Mouse (Mus musculus) liver, adult 2 months (tissue): ENCODE results near the gene Oxtr. TPM values are rescaled to one million over a fixed set of nuclear protein-coding genes. Genes with fewer than 3 reads are reported as not detected.

Source experiments
- DNase-seq: peaks from one replicate; pipeline ENCODE4 v3.0.0-alpha.2; 2011; ENCODE audit warnings: low read depth, low spot score; ENCODE audit errors: extremely low read depth
- H3K27ac ChIP-seq: fragments of 200-500 bp; replicated peaks from 2 replicates; pipeline ENCODE4 v1.5.1; 2012; ENCODE audit warnings: low read depth, mild to moderate bottlenecking, control low read depth, inconsistent platforms, low read length; ENCODE audit not compliant: insufficient read depth
- H3K27me3 ChIP-seq: fragments of 200-500 bp; 2 replicates; pipeline ENCODE4 v1.6.1; 2012; ENCODE audit warnings: mild to moderate bottlenecking, moderate library complexity, low read length, inconsistent platforms; ENCODE audit not compliant: control insufficient read depth, insufficient read depth
- H3K36me3 ChIP-seq: fragments of 200-500 bp; 2 replicates; pipeline ENCODE4 v1.6.1; 2012; ENCODE audit warnings: low read length, inconsistent platforms; ENCODE audit not compliant: control insufficient read depth, insufficient read depth
- H3K4me1 ChIP-seq: fragments of 200-500 bp; 2 replicates; pipeline ENCODE4 v1.6.1; 2011; ENCODE audit warnings: low read length; ENCODE audit not compliant: control insufficient read depth, insufficient read depth
- H3K4me3 ChIP-seq: fragments of 200-500 bp; 2 replicates; pipeline ENCODE4 v1.5.1; 2011; ENCODE audit warnings: low read depth, mild to moderate bottlenecking, control low read depth, low read length, moderate library complexity; ENCODE audit not compliant: insufficient read depth
- H3K79me2 ChIP-seq: fragments of 200-500 bp; 2 replicates; pipeline ENCODE4 v1.6.1; 2012; ENCODE audit warnings: inconsistent platforms, mild to moderate bottlenecking, low read length, moderate library complexity; ENCODE audit not compliant: control insufficient read depth, insufficient read depth
- H3K9ac ChIP-seq: fragments of 200-500 bp; 2 replicates; pipeline ENCODE4 v1.6.1; 2012; ENCODE audit warnings: low read depth, mild to moderate bottlenecking, control low read depth, inconsistent platforms, low read length
- CTCF ChIP-seq: fragments of 200-500 bp; IDR thresholded peaks from 2 replicates; pipeline ENCODE4 v1.5.1; 2011; ENCODE audit warnings: low read depth, low read length, control low read depth
- POLR2A ChIP-seq: fragments of 200-500 bp; IDR thresholded peaks from 2 replicates; pipeline ENCODE4 v1.6.1; 2011; ENCODE audit warnings: low read length, control low read depth; ENCODE audit not compliant: insufficient read depth; ENCODE audit errors: extremely low read depth
- WGBS: fragments of 180-500 bp; shearing (Covaris S2); methylation state at CpG from one replicate; pipeline ENCODE4 v1.1.7; 2018; 5-methylcytosine and 5-hydroxymethylcytosine counted together
- polyA plus RNA-seq: library from polyadenylated mRNA; depleted of rRNA; stranded (reverse); fragments of >200 nt; gene quantifications from 2 replicates; pipeline ENCODE4 v1.2.3, GENCODE M21; 2012
- total RNA-seq: library from RNA; depleted of rRNA; stranded (reverse); fragments of >200 nt; gene quantifications from 2 replicates; pipeline ENCODE4 v1.2.3, GENCODE M21; 2014

Gene Oxtr
- total and polyA plus RNA-seq, 2 experiments = not detected

- TF ChIP-seq CTCF (no peak), POLR2A (no peak)
- Histone ChIP-seq H3K9ac (no peak overlapping the region), H3K27ac (peak overlapping the region; percentile 75), H3K4me1 (peaks cover 22% of the 10 kb centered on the region), H3K4me3 (no peak overlapping the region), H3K79me2 (no peaks in the 10 kb centered on the region), H3K36me3 (no peaks in the 10 kb centered on the region), H3K27me3 (no peaks in the 10 kb centered on the region)
- WGBS = 29% methylated on average over 3 of the region's 3 CpGs
- DNase-seq = peak; percentile 90
These were observed 9.0 kb upstream of the Oxtr start for GRCm38 (mm10) chr6:112498716-112499115.

- TF ChIP-seq CTCF = no peak
- TF ChIP-seq POLR2A = no peak
- Histone ChIP-seq H3K4me1 (peaks cover 22% of the 10 kb centered on the region), H3K9ac (no peak overlapping the region), H3K27me3 (no peaks in the 10 kb centered on the region), H3K4me3 (no peak overlapping the region), H3K36me3 (no peaks in the 10 kb centered on the region), H3K27ac (peak overlapping the region; percentile 56), H3K79me2 (no peaks in the 10 kb centered on the region)
- WGBS = 43% methylated on average over 2 of the region's 2 CpGs
- peak; percentile 14 for DNase-seq
These were observed 7.7 kb upstream of the Oxtr start for GRCm38 (mm10) chr6:112497456-112497855.

GRCm38 (mm10) chr6:112496291-112497060 lies 6.7 kb upstream of the Oxtr start:
- Histone ChIP-seq H3K27ac (peak overlapping the region; percentile 55), H3K9ac (no peak overlapping the region), H3K4me3 (no peak overlapping the region), H3K79me2 (no peaks in the 10 kb centered on the region), H3K27me3 (no peaks in the 10 kb centered on the region), H3K4me1 (peaks cover 22% of the 10 kb centered on the region), H3K36me3 (no peaks in the 10 kb centered on the region)
- peak; percentile 85 for DNase-seq
- WGBS = 24% methylated on average over 8 of the region's 8 CpGs
- no peak for TF ChIP-seq CTCF

- WGBS = 65% methylated on average over 4 of the region's 4 CpGs
- H3K4me3 ChIP-seq = no peak overlapping the region
- peak; percentile 23 for DNase-seq
- peaks cover 15% of the 10 kb centered on the region for H3K4me1 ChIP-seq
- H3K36me3 ChIP-seq = no peaks in the 10 kb centered on the region
- H3K27me3 ChIP-seq = no peaks in the 10 kb centered on the region
- H3K27ac ChIP-seq = no peak overlapping the region
- no peak for TF ChIP-seq POLR2A
- no peaks in the 10 kb centered on the region for H3K79me2 ChIP-seq
- H3K9ac ChIP-seq = no peak overlapping the region
These were observed 5.5 kb upstream of the Oxtr start for GRCm38 (mm10) chr6:112495219-112495618.

- no peak overlapping the region for H3K4me3 ChIP-seq
- 78% methylated on average over 10 of the region's 10 CpGs for WGBS
- no peak overlapping the region for H3K9ac ChIP-seq
- H3K27ac ChIP-seq = no peak overlapping the region
- peak; percentile 50 for DNase-seq
- H3K27me3 ChIP-seq = peaks cover 1% of the 10 kb centered on the region
- H3K4me1 ChIP-seq = peaks cover 13% of the 10 kb centered on the region
- no peaks in the 10 kb centered on the region for H3K36me3 ChIP-seq
- TF ChIP-seq POLR2A (no peak), CTCF (peak; percentile 49)
- H3K79me2 ChIP-seq = no peaks in the 10 kb centered on the region
These were observed 4.9 kb upstream of the Oxtr start for GRCm38 (mm10) chr6:112494620-112495081.

GRCm38 (mm10) chr6:112493371-112493770 lies 3.6 kb upstream of the Oxtr start:
- no peaks in the 10 kb centered on the region for H3K36me3 ChIP-seq
- H3K27ac ChIP-seq = no peak overlapping the region
- H3K4me3 ChIP-seq = no peak overlapping the region
- H3K79me2 ChIP-seq = no peaks in the 10 kb centered on the region
- H3K27me3 ChIP-seq = peaks cover 11% of the 10 kb centered on the region
- DNase-seq = no peak
- WGBS = 91% methylated on average over 9 of the region's 9 CpGs
- no peak overlapping the region for H3K9ac ChIP-seq
- peaks cover 10% of the 10 kb centered on the region for H3K4me1 ChIP-seq
- TF ChIP-seq POLR2A (no peak), CTCF (no peak)
